Mouse (Mus musculus) brain, embryonic 14.5 days (tissue): Measurements from ENCODE around the gene Cdkl5. TPM values are rescaled to one million over a fixed set of nuclear protein-coding genes. Genes with fewer than 3 reads are reported as not detected.

ENCODE experiments used
- DNase-seq: peaks from one replicate; pipeline ENCODE4 v3.0.0-alpha.2; 2011; ENCODE audit warnings: low read depth
- CTCF ChIP-seq: fragments of 200-500 bp; IDR thresholded peaks from 2 replicates; pipeline ENCODE4 v1.5.1; 2012; ENCODE audit warnings: inconsistent platforms, mild to moderate bottlenecking, moderate library complexity, borderline replicate concordance; ENCODE audit not compliant: insufficient read depth, insufficient read length; ENCODE audit errors: extremely low read depth
- POLR2A ChIP-seq: fragments of 200-500 bp; IDR thresholded peaks from 2 replicates; pipeline ENCODE4 v1.6.1; 2012; ENCODE audit warnings: mild to moderate bottlenecking, inconsistent platforms, borderline replicate concordance; ENCODE audit not compliant: poor library complexity, insufficient read depth, insufficient read length, severe bottlenecking; ENCODE audit errors: extremely low read depth
- polyA plus RNA-seq: library from polyadenylated mRNA; depleted of rRNA; stranded (reverse); fragments of >200 nt; gene quantifications from 2 replicates; pipeline ENCODE4 v1.2.3, GENCODE M21; 2012

Cdkl5 gene
- polyA plus RNA-seq, 1 experiment = 6.9 TPM

DNA sequence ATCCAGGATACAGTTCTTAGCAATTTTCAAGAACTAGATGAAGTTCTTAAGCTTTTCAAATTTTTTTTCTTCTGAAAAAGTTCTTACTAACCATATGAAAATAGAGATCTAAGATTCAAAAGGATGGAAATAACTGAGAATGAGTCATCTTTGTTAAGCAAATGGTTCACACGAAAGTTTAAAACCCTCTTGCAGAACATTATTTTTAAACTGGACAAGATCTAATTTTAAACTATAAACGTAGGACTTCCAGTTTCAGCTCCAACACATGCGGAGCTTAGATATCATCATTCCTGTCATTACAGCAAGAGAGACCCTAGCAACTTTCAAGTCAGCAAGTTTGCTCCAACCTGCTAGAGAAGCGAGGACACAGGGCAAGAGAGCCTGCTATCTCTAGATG is 88.0 kb downstream of the Cdkl5 start:
- TF ChIP-seq CTCF (no peak), POLR2A (no peak)
- no peak for DNase-seq

- DNase-seq = no peak
- no peak for TF ChIP-seq CTCF
- no peak for TF ChIP-seq POLR2A
Measured at GRCm38 (mm10) chrX:160905913-160906312, 88.6 kb downstream of the Cdkl5 start.

DNA sequence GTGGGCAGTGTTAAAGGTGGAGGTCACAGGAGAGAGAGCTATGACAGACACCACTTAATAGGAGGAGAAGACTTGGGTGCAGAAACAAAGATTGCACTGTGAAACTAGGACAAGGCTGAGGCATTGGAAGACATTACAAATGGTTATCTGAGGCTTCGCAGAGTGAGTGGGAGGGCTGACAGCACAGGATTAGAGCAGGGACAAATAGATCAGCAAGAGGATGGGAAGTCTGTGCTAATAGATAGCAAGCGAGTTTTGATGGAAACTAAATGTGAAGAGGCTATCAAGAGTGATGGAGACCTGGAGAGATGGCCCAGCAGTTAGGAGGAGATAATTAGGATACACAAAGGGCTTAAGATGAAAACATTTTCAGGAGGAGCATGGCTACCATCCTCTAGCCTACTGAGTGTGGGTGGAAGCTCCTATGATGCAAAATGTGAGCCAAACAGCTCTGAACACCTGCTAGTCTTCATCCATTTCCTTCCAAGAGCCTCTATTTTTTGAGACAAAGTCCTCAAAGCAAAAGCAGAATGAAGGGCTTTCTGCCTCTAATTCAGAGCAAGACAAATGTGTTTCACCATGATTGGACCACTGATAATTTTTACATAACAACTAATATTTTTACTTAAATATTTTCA is 89.3 kb downstream of the Cdkl5 start:
- DNase-seq = no peak
- no peak for TF ChIP-seq POLR2A

DNA sequence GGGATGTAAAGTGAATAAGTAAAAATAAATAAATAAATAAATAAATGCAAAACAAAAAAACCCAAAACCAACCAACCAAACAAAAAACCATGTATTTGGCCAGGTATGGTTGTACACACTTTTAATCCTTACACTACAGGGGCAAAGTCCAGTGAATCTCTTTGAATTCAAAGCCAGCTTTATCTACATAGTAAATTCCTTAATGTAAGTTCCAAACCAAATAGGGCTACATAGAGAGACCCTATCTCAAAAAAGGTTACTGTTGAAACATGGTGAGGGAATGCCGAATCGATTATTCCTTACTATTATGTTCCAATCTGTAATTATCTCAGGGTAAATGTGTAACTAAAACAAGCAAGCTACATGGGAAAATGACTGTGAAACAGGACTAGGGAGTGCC is 93.4 kb downstream of the Cdkl5 start:
- DNase-seq = no peak
- TF ChIP-seq POLR2A = no peak
- no peak for TF ChIP-seq CTCF

- TF ChIP-seq POLR2A = no peak
- no peak for TF ChIP-seq CTCF
- DNase-seq = no peak
Measured at GRCm38 (mm10) chrX:160892077-160892476, 102.4 kb downstream of the Cdkl5 start.

- TF ChIP-seq CTCF (no peak), POLR2A (no peak)
- peak; percentile 65 for DNase-seq
Measured at GRCm38 (mm10) chrX:160886301-160886700, 108.2 kb downstream of the Cdkl5 start.

DNA sequence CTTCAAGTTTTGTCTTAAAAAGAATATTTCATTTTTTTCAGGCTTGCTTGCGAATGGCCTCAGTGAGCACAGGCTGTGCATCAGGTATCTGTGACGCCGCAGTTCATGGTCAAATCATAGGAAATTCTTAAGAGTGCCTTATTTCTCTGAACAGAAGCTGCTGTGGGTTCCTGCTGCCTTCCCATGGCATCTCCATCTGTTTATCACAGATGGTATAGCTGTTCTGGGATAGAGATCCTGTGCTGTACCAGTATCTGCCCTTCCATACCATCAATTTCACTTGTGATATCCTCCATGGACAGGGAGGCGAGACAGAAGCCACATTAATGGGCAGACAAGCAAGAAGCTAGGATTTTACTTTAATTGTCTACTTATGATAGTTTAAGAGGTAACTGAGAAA is 127.9 kb downstream of the Cdkl5 start:
- DNase-seq = peak; percentile 39

DNA sequence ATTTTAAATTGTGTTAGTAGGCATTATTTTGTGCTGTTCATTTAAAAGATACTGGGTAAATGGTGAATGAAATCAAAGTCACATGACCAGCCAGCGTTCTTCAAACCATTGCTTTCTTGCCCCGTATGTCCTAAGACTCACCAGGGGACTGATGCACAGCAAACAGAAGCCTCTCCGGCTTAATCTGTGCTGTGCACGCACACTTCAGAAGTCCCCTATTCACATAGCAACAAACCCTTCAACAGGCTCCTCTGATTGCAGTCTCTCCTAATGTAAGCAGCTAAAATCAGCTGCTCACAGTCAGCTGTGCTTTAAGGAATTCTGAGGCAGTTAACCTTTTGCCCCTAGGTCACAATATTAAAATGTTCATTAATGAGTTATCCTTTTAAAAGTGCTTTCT is 129.5 kb downstream of the Cdkl5 start:
- no peak for TF ChIP-seq POLR2A
- TF ChIP-seq CTCF = no peak
- peak; percentile 30 for DNase-seq

More for the DNA sequence above, 127.9 kb downstream of the Cdkl5 start:
- TF ChIP-seq CTCF = no peak
- TF ChIP-seq POLR2A = no peak

DNA sequence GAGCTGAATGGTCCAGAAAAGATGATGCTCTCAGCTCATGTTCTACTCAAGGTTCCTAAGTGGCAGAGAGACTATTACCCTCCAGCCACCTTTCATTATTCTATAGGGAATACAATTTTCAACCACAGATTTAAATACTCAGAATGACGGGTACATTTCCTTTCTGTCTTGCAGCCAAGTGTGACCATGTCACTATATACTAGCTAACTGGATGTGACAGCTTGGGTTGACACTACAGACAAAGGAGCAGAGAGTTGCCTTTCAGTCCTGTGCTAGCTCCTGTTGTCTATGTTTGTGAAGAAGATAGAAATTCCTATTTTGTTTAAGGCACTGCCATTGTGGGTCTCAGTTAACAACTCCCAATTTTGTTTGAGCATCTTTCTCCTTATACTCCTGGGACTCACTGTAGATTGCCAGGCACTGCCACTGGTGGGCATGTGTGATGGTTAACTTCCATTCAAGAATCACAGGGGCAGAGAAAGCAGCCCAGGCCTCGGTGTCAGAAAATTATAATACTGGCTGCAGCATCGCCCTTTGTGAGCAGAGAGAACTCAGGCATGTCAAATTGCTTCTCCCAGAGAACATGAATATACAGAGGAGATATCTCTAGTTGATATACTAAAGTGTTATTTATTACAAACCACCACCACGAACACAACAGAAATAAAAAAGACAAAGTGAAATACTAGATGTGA is 130.7 kb downstream of the Cdkl5 start:
- no peak for TF ChIP-seq POLR2A
- TF ChIP-seq CTCF = no peak
- DNase-seq = peak; percentile 25

- DNase-seq = no peak
- TF ChIP-seq CTCF = no peak
- TF ChIP-seq POLR2A = no peak
Measured at GRCm38 (mm10) chrX:160808226-160808625, 186.3 kb downstream of the Cdkl5 start.

- TF ChIP-seq POLR2A (no peak), CTCF (no peak)
- DNase-seq = no peak
Measured at GRCm38 (mm10) chrX:160804409-160805150, 189.9 kb downstream of the Cdkl5 start.
